Mouse (Mus musculus) thymus, postnatal 36 days (tissue): ENCODE results near the gene Kcna2.
A peak's percentile ranks its signal among the peaks of the same experiment; 100 is the strongest.

Experiments used
- DNase-seq, 2 experiments: peaks; one replicate each; pipeline ENCODE4 v3.0.0; 2022; ENCODE audit warnings: mixed read lengths in 2 of 2

The Kcna2 gene

DNA sequence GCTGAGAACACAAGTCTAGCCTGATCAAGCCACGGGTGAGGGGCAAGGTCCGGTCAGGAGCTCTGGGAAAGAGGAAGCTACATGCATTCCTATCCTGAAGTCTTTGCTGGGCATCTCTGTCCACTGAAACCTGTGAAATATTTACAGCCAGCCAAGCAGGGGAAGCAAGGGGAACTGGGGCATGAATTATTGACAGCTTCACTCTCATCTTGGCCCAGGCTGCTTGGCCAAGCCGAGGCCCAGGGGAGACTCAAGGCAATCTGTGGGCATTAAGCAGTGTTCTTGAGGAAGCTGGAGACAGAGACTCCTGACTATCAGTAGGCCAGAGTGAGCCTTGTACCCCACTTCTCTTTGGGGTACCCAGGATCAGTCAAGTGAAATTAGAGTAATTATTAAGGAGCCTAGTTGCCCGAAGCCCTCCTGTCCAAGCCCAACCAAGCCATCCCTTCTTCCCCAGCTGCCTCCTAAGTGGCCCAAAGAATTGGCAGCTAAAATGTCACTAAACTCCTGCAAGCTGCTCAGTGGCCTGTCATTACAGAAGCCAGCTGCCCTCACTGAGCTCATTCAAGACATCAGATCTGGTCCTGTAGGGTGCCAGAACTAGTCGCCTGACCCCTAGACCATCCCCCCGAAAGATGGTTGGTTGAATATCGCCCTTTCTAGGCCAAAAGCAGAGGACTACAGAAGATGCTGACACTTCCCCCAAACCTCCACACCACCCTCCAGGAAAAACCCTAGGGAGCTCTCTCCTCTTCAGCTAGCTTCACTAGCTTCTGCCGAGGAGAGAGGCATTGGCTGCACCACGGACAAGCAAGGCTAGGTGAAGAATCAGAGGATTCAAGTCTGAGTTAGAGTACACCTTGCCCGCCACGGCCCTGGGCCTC lies 53.1 kb downstream of the Kcna2 start:
- no peak for DNase-seq

DNA sequence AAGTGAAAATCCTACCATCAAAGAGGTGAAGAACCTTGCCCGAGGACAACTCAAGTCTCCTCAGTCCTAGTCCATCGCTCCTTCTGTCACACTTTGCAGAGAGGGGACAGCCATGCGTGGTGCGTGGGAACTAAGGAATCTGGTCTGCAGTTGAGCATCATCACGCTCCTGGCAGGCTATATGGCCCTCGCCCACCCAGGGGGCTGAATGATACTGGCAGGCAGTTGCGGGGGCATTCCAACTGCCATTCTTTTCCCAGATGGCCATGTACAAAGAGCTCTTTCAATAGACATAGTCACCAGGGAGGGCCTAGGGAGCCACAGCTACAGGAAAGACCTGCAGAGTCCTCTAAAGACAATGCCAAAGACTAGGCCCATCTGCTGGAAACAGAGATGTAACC lies 57.9 kb downstream of the Kcna2 start:
- no peak for DNase-seq

DNA sequence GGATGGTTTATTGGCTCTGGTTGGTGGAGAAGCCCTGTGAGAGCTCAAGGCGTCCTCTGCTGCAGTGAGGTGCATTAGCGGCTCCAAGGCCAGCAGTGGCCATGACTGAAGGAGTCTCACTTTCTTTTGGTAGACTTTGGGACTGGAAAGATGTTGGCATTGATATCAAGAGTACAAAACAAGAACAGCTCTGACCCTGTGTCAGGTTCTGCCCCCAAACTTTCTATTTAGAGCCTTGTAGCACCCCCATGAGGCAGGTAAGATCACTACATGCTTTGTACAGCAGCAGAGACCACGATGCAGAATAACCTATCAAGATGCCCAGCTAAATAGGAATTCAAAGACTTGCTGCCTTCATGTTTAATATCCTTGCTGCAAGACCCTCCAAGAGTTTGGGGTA lies 58.5 kb downstream of the Kcna2 start:
- peak; percentile 46 to 55 for DNase-seq

DNA sequence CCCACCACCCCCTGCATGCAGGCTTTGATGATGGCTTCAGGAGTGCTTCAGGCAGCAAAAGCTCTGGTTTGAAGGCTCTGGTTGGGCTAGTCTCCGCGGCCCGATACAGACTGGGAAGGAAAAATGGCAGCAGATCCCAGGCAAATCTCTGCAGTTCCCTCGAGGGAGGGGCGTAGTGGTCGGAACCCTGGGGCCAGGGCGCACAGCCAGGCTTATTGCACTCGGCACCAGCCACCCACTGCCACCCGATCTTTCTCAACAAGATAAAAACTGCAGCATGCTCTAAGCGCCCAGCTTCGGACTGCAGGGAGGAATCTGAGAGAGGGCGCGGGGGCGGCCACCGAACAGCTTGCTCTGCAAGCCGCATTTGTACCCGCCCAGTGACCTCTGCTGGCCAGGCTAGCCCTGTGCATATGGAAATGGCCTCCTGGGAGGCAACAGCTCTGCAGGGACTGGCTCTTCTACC lies 58.9 kb downstream of the Kcna2 start:
- peak; percentile 22 to 42 for DNase-seq

DNA sequence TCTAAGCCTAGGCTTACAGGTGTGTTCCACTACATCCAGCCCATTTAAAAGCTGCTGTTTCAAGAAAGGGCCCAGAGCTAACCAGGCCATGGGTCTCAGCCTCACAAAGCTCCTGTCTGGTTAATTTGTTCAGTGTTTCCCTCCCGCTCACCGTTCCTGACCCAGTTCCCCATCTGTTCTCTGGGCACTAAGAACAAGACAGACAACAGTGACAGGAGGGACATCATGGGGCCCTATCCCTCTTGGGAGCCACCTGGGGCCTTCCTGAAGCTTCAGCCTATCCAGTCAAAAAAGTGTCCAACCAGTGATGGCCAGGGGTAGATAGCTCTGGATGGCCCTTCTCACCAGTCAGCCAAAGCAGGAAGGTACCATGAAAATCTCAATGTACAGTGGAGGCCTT lies 61.8 kb downstream of the Kcna2 start:
- no peak for DNase-seq
